Mouse (Mus musculus): ENCODE results near the gene 2310057M21Rik. TPM values are rescaled to one million over a fixed set of nuclear protein-coding genes. Genes with fewer than 3 reads are reported as not detected.

The 2310057M21Rik gene
- total and polyA plus RNA-seq, 2 experiments from 2014 or later = 16.2 to 24.9 TPM

DNA sequence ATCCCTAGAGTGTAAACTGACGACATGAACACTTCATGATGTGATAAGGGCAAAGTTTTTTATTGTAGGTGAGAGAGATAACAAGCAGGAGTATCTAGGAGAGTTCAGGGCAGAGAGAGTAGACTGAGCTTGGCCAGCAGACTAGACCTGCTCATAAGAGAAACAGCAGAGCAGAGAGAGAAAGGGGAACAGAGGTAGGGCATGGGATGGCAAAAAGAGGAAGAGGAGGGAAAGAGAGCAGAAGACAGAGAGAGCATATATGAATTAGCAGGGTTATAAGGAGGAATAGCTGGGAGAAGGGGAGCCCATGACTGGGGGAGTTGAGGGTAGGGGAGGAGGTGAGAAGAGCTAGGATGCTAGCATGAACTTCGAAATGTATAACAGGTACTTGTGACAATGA lies 30.9 kb downstream of the 2310057M21Rik start:
- Histone ChIP-seq H3K9ac (replicated peaks; ENCODE audit: low read length, poor library complexity, severe bottlenecking) (no peak overlapping the region), H3K4me2 (ENCODE audit: low read depth, low read length, poor library complexity, severe bottlenecking) (no peak overlapping the region), H3K27me3 (ENCODE audit: insufficient read depth, low read length) (no peaks in the 10 kb centered on the region), H3K4me3 (ENCODE audit: low read depth, low read length) (no peak overlapping the region), H3K36me3 (ENCODE audit: insufficient read depth, low read length) (no peaks in the 10 kb centered on the region), H3K4me1 (ENCODE audit: insufficient read depth, low read length) (no peaks in the 10 kb centered on the region), H3K9me3 (ENCODE audit: low read length) (no peaks in the 10 kb centered on the region), H3K27ac (ENCODE audit: low read depth, low read length) (no peak overlapping the region)
- TF ChIP-seq CTCF (IDR thresholded peaks at IDR 0.05) = no peak
- 77% methylated on average over 2 of the region's 2 CpGs for WGBS
- DNase-seq (ENCODE audit: low spot score) (no peak), ATAC-seq (ENCODE audit: low FRiP score) (no peak)

DNA sequence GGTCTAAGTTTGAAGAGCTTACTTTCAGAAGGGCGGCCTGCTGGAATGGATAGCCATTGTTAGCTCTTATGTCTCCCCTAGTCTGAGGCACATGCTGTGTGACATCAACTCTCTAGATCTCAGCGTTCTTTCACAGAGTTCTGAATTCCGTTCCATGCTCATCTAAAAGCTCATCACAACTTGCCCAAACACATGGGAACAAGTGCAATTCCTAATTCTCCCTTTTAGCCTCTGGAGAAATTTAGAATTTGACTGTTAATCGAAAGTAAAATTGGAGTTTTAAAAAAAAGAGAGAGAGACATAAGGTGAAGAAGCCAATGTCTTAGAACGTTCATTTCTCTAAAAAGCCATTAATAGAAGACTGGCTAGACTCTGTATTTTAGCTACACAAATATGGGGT lies 33.1 kb downstream of the 2310057M21Rik start, which contains the start of gene Fam24b:
Gene Fam24b, minus strand, starts transcription at position 101 of the 400 bp plus-strand sequence.
- H3K27ac ChIP-seq (ENCODE audit: low read depth, low read length) = no peak within 1 kb of the TSS
- no peaks in the 10 kb centered on the region for H3K27me3 ChIP-seq (ENCODE audit: insufficient read depth, low read length)
- H3K9ac ChIP-seq (replicated peaks; ENCODE audit: low read length, poor library complexity, severe bottlenecking) = no peak within 1 kb of the TSS
- H3K4me3 ChIP-seq (ENCODE audit: low read depth, low read length) = no peak within 1 kb of the TSS
- no peaks in the 10 kb centered on the region for H3K36me3 ChIP-seq (ENCODE audit: insufficient read depth, low read length)
- DNase-seq (ENCODE audit: low spot score) (no peak), ATAC-seq (ENCODE audit: low FRiP score) (no peak)
- no peaks in the 10 kb centered on the region for H3K4me1 ChIP-seq (ENCODE audit: insufficient read depth, low read length)
- H3K4me2 ChIP-seq (ENCODE audit: low read depth, low read length, poor library complexity, severe bottlenecking) = no peak within 1 kb of the TSS
- no peaks in the 10 kb centered on the region for H3K9me3 ChIP-seq (ENCODE audit: low read length)
- 88% methylated on average over 5 of the region's 5 CpGs for WGBS
- no peak for TF ChIP-seq CTCF (IDR thresholded peaks at IDR 0.05)

GRCm38 (mm10) chr7:131327054-131327453 lies 35.5 kb downstream of the 2310057M21Rik start:
- DNase-seq (ENCODE audit: low spot score) (no peak), ATAC-seq (ENCODE audit: low FRiP score) (no peak)
- 89% methylated on average over 5 of the region's 5 CpGs for WGBS
- no peaks in the 10 kb centered on the region for H3K27me3 ChIP-seq (ENCODE audit: insufficient read depth, low read length)
- H3K4me2 ChIP-seq (ENCODE audit: low read depth, low read length, poor library complexity, severe bottlenecking) = no peak overlapping the region
- no peak overlapping the region for H3K27ac ChIP-seq (ENCODE audit: low read depth, low read length)
- H3K9ac ChIP-seq (replicated peaks; ENCODE audit: low read length, poor library complexity, severe bottlenecking) = no peak overlapping the region
- H3K4me3 ChIP-seq (ENCODE audit: low read depth, low read length) = no peak overlapping the region
- H3K36me3 ChIP-seq (ENCODE audit: insufficient read depth, low read length) = no peaks in the 10 kb centered on the region
- H3K4me1 ChIP-seq (ENCODE audit: insufficient read depth, low read length) = no peaks in the 10 kb centered on the region
- no peaks in the 10 kb centered on the region for H3K9me3 ChIP-seq (ENCODE audit: low read length)
- no peak for TF ChIP-seq CTCF (IDR thresholded peaks at IDR 0.05)

- H3K27me3 ChIP-seq (ENCODE audit: insufficient read depth, low read length) = no peaks in the 10 kb centered on the region
- DNase-seq (ENCODE audit: low spot score) = no peak
- H3K9me3 ChIP-seq (ENCODE audit: low read length) = no peaks in the 10 kb centered on the region
- H3K4me2 ChIP-seq (ENCODE audit: low read depth, low read length, poor library complexity, severe bottlenecking) = no peak within 1 kb of the TSS
- TF ChIP-seq CTCF (IDR thresholded peaks at IDR 0.05) = no peak
- H3K9ac ChIP-seq (replicated peaks; ENCODE audit: low read length, poor library complexity, severe bottlenecking) = no peak within 1 kb of the TSS
- ATAC-seq (ENCODE audit: low FRiP score) = no peak
- no peaks in the 10 kb centered on the region for H3K4me1 ChIP-seq (ENCODE audit: insufficient read depth, low read length)
- H3K27ac ChIP-seq (ENCODE audit: low read depth, low read length) = no peak within 1 kb of the TSS
- WGBS = 81% methylated on average over 2 of the region's 2 CpGs
- no peak within 1 kb of the TSS for H3K4me3 ChIP-seq (ENCODE audit: low read depth, low read length)
- no peaks in the 10 kb centered on the region for H3K36me3 ChIP-seq (ENCODE audit: insufficient read depth, low read length)
Measured at GRCm38 (mm10) chr7:131322192-131322591, 40.4 kb downstream of the 2310057M21Rik start, which contains the start of gene Cuzd1. TSS of gene Cuzd1 (minus strand) at chr7:131322292.

GRCm38 (mm10) chr7:131318340-131318739 lies 44.2 kb downstream of the 2310057M21Rik start:
- no peak for ATAC-seq (ENCODE audit: low FRiP score)
- H3K36me3 ChIP-seq (ENCODE audit: insufficient read depth, low read length) = no peaks in the 10 kb centered on the region
- H3K27me3 ChIP-seq (ENCODE audit: insufficient read depth, low read length) = no peaks in the 10 kb centered on the region
- no peaks in the 10 kb centered on the region for H3K9me3 ChIP-seq (ENCODE audit: low read length)
- H3K4me1 ChIP-seq (ENCODE audit: insufficient read depth, low read length) = no peaks in the 10 kb centered on the region
- WGBS = 88% methylated on average over 5 of the region's 7 CpGs
- H3K4me2 ChIP-seq (ENCODE audit: low read depth, low read length, poor library complexity, severe bottlenecking) = no peak overlapping the region
- no peak overlapping the region for H3K9ac ChIP-seq (replicated peaks; ENCODE audit: low read length, poor library complexity, severe bottlenecking)
- H3K4me3 ChIP-seq (ENCODE audit: low read depth, low read length) = no peak overlapping the region
- no peak for DNase-seq (ENCODE audit: low spot score)
- TF ChIP-seq CTCF (IDR thresholded peaks at IDR 0.05) = no peak
- H3K27ac ChIP-seq (ENCODE audit: low read depth, low read length) = no peak overlapping the region

DNA sequence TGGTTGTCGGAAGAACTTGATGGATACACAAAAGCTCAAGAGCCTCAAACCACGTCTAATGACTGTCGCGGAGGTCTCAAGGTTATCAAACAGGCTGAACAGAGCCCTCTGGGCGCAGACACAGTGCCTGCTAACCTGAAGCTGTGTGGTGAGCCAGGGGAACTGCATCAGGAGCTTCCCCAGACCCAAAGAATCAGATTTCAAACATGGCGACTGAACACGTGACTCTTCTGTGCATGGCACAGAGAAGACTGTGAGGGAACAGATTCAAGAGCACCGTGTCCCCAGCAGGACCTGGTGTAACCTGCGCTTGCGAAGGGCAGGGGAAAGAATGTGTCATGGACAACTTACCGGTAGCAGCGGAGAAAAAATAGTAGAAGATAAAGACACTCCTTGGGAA lies 45.0 kb downstream of the 2310057M21Rik start:
- no peak overlapping the region for H3K4me2 ChIP-seq (ENCODE audit: low read depth, low read length, poor library complexity, severe bottlenecking)
- DNase-seq (ENCODE audit: low spot score) (no peak), ATAC-seq (ENCODE audit: low FRiP score) (no peak)
- H3K9ac ChIP-seq (replicated peaks; ENCODE audit: low read length, poor library complexity, severe bottlenecking) = no peak overlapping the region
- no peaks in the 10 kb centered on the region for H3K4me1 ChIP-seq (ENCODE audit: insufficient read depth, low read length)
- 74% methylated on average over 12 of the region's 12 CpGs for WGBS
- H3K27me3 ChIP-seq (ENCODE audit: insufficient read depth, low read length) = no peaks in the 10 kb centered on the region
- no peak for TF ChIP-seq CTCF (IDR thresholded peaks at IDR 0.05)
- no peak overlapping the region for H3K4me3 ChIP-seq (ENCODE audit: low read depth, low read length)
- no peaks in the 10 kb centered on the region for H3K36me3 ChIP-seq (ENCODE audit: insufficient read depth, low read length)
- H3K9me3 ChIP-seq (ENCODE audit: low read length) = no peaks in the 10 kb centered on the region
- no peak overlapping the region for H3K27ac ChIP-seq (ENCODE audit: low read depth, low read length)

Data from midbrain, postnatal 0 days (tissue).